Mouse (Mus musculus) stomach, embryonic 16.5 days (tissue): ENCODE results near the gene Gm13030. TPM values are rescaled to one million over a fixed set of nuclear protein-coding genes. Genes with fewer than 3 reads are reported as not detected.
A peak's percentile ranks its signal among the peaks of the same experiment; 100 is the strongest.

ENCODE experiments used
- ATAC-seq: fragments of 200-750 bp; cut with Nextera tagmentation; 2 replicates; pipeline ENCODE4 v1.8.0; 2017; ENCODE audit warnings: moderate number of reproducible peaks, moderate TSS enrichment; ENCODE audit not compliant: insufficient read depth, low FRiP score
- H3K27ac ChIP-seq: fragments of 300-500 bp; sonication (generic); 2 replicates; pipeline ENCODE4 v1.5.1; 2014; ENCODE audit warnings: low read length
- H3K27me3 ChIP-seq: fragments of 300-500 bp; sonication (generic); 2 replicates; pipeline ENCODE4 v1.6.1; 2014; ENCODE audit warnings: low read length, control low read depth, mixed read lengths; ENCODE audit not compliant: control insufficient read depth, insufficient read depth
- H3K36me3 ChIP-seq: fragments of 300-500 bp; sonication (generic); 2 replicates; pipeline ENCODE4 v1.6.1; 2014; ENCODE audit warnings: low read length; ENCODE audit not compliant: control insufficient read depth, insufficient read depth
- H3K4me1 ChIP-seq: fragments of 300-500 bp; sonication (generic); 2 replicates; pipeline ENCODE4 v1.6.1; 2014; ENCODE audit warnings: low read length, control low read depth, mixed read lengths; ENCODE audit not compliant: control insufficient read depth, insufficient read depth
- H3K4me2 ChIP-seq: fragments of 300-500 bp; sonication (generic); 2 replicates; pipeline ENCODE4 v1.6.1; 2014; ENCODE audit warnings: low read depth, low read length, mixed read lengths
- H3K4me3 ChIP-seq: fragments of 300-500 bp; sonication (generic); replicated peaks from 2 replicates; pipeline ENCODE4 v1.5.1; 2014; ENCODE audit warnings: mild to moderate bottlenecking, low read length
- H3K9ac ChIP-seq: fragments of 300-500 bp; sonication (generic); 2 replicates; pipeline ENCODE4 v1.6.1; 2014; ENCODE audit warnings: low read length
- H3K9me3 ChIP-seq: fragments of 300-500 bp; sonication (generic); replicated peaks from 2 replicates; pipeline ENCODE4 v1.6.1; 2016; ENCODE audit warnings: low read length, control low read depth; ENCODE audit not compliant: control insufficient read depth
- WGBS: fragments of 180-500 bp; shearing (Covaris S2); extraction: QIAGEN DNeasy Blood & Tissue Kit; methylation state at CpG from one replicate; pipeline ENCODE4 v1.1.7; 2014; 5-methylcytosine and 5-hydroxymethylcytosine counted together
- polyA plus RNA-seq: library from polyadenylated mRNA; unstranded; fragments of >200 nt; fragmentation: Nextera tagmentation; extraction: Ambion mirVana; gene quantifications from 2 replicates; pipeline ENCODE4 v1.2.1, GENCODE M21; 2015

Gm13030 gene
- polyA plus RNA-seq, 1 experiment from 2014 or later, result not detected

- Histone ChIP-seq H3K27ac (no peak overlapping the region), H3K4me2 (peak overlapping the region; percentile 44), H3K36me3 (no peaks in the 10 kb centered on the region), H3K27me3 (no peaks in the 10 kb centered on the region), H3K9ac (no peak overlapping the region), H3K4me3 (no peak overlapping the region), H3K4me1 (no peaks in the 10 kb centered on the region), H3K9me3 (no peaks in the 10 kb centered on the region)
- 20% methylated on average over 9 of the region's 9 CpGs for WGBS
- no peak for ATAC-seq
Measured at GRCm38 (mm10) chr4:138859245-138859644, 14.5 kb downstream of the Gm13030 start.

- H3K9ac ChIP-seq, result no peak overlapping the region
- H3K27ac ChIP-seq, result no peak overlapping the region
- no peaks in the 10 kb centered on the region for H3K27me3 ChIP-seq
- no peak overlapping the region for H3K4me3 ChIP-seq
- 77% methylated on average over 15 of the region's 15 CpGs for WGBS
- H3K9me3 ChIP-seq, result no peaks in the 10 kb centered on the region
- ATAC-seq, result no peak
- H3K4me2 ChIP-seq, result no peak overlapping the region
- H3K36me3 ChIP-seq, result no peaks in the 10 kb centered on the region
- no peaks in the 10 kb centered on the region for H3K4me1 ChIP-seq
Measured at GRCm38 (mm10) chr4:138858446-138858845, 15.3 kb downstream of the Gm13030 start.

- H3K27me3 ChIP-seq, result no peaks in the 10 kb centered on the region
- no peaks in the 10 kb centered on the region for H3K9me3 ChIP-seq
- no peak overlapping the region for H3K4me3 ChIP-seq
- no peak overlapping the region for H3K27ac ChIP-seq
- 82% methylated on average over 10 of the region's 10 CpGs for WGBS
- no peaks in the 10 kb centered on the region for H3K36me3 ChIP-seq
- no peak overlapping the region for H3K4me2 ChIP-seq
- no peak overlapping the region for H3K9ac ChIP-seq
- no peaks in the 10 kb centered on the region for H3K4me1 ChIP-seq
- no peak for ATAC-seq
Measured at GRCm38 (mm10) chr4:138857576-138857975, 16.2 kb downstream of the Gm13030 start.

- no peaks in the 10 kb centered on the region for H3K4me1 ChIP-seq
- H3K9ac ChIP-seq, result no peak overlapping the region
- no peak overlapping the region for H3K4me3 ChIP-seq
- no peak overlapping the region for H3K27ac ChIP-seq
- no peaks in the 10 kb centered on the region for H3K9me3 ChIP-seq
- H3K27me3 ChIP-seq, result no peaks in the 10 kb centered on the region
- H3K4me2 ChIP-seq, result no peak overlapping the region
- WGBS, result 28% methylated on average over 7 of the region's 7 CpGs
- H3K36me3 ChIP-seq, result no peaks in the 10 kb centered on the region
- 0 out of 2 replicates have a peak, but pooled peaks have one; percentile 26 for ATAC-seq
Measured at GRCm38 (mm10) chr4:138856491-138856890, 17.3 kb downstream of the Gm13030 start.

GRCm38 (mm10) chr4:138855092-138855632 lies 18.6 kb downstream of the Gm13030 start:
- Histone ChIP-seq H3K4me2 (no peak overlapping the region), H3K9ac (no peak overlapping the region), H3K9me3 (no peaks in the 10 kb centered on the region), H3K27ac (no peak overlapping the region), H3K27me3 (no peaks in the 10 kb centered on the region), H3K4me3 (no peak overlapping the region), H3K4me1 (no peaks in the 10 kb centered on the region), H3K36me3 (no peaks in the 10 kb centered on the region)
- ATAC-seq, result no peak
- 81% methylated on average over 9 of the region's 9 CpGs for WGBS

- no peaks in the 10 kb centered on the region for H3K4me1 ChIP-seq
- no peaks in the 10 kb centered on the region for H3K9me3 ChIP-seq
- no peak overlapping the region for H3K4me3 ChIP-seq
- no peak for ATAC-seq
- no peaks in the 10 kb centered on the region for H3K36me3 ChIP-seq
- no peak overlapping the region for H3K27ac ChIP-seq
- no peak overlapping the region for H3K4me2 ChIP-seq
- no peaks in the 10 kb centered on the region for H3K27me3 ChIP-seq
- WGBS, result 66% methylated on average over 6 of the region's 6 CpGs
- H3K9ac ChIP-seq, result no peak overlapping the region
Measured at GRCm38 (mm10) chr4:138852961-138853360, 20.8 kb downstream of the Gm13030 start.

- Histone ChIP-seq H3K4me2 (no peak overlapping the region), H3K9me3 (no peaks in the 10 kb centered on the region), H3K9ac (no peak overlapping the region), H3K27me3 (no peaks in the 10 kb centered on the region), H3K27ac (no peak overlapping the region), H3K36me3 (no peaks in the 10 kb centered on the region), H3K4me3 (no peak overlapping the region), H3K4me1 (no peaks in the 10 kb centered on the region)
- ATAC-seq, result peak; percentile 58; the same call in 1 of the 2 replicates
- WGBS, result 6% methylated on average over 4 of the region's 4 CpGs
Measured at GRCm38 (mm10) chr4:138851463-138851862, 22.3 kb downstream of the Gm13030 start.

- Histone ChIP-seq H3K4me2 (no peak overlapping the region), H3K9me3 (0 out of 2 replicates have a peak, but pooled peaks cover 6% of the 10 kb centered on the region), H3K27me3 (no peaks in the 10 kb centered on the region), H3K27ac (no peak overlapping the region), H3K4me3 (no peak overlapping the region), H3K4me1 (no peaks in the 10 kb centered on the region), H3K36me3 (no peaks in the 10 kb centered on the region), H3K9ac (no peak overlapping the region)
- ATAC-seq, result peak; percentile 58; the same call in 1 of the 2 replicates
- WGBS, result 64% methylated on average over 7 of the region's 7 CpGs
Measured at GRCm38 (mm10) chr4:138841386-138841785, 32.4 kb downstream of the Gm13030 start.

- Histone ChIP-seq H3K36me3 (no peaks in the 10 kb centered on the region), H3K4me3 (no peak overlapping the region), H3K9me3 (0 out of 2 replicates have a peak, but pooled peaks cover 6% of the 10 kb centered on the region), H3K4me2 (no peak overlapping the region), H3K27me3 (no peaks in the 10 kb centered on the region), H3K27ac (no peak overlapping the region), H3K4me1 (no peaks in the 10 kb centered on the region), H3K9ac (no peak overlapping the region)
- peak; percentile 21; the same call in 1 of the 2 replicates for ATAC-seq
- WGBS, result 82% methylated on average over 8 of the region's 8 CpGs
Measured at GRCm38 (mm10) chr4:138840726-138841125, 33.0 kb downstream of the Gm13030 start.
